Mouse (Mus musculus) heart, adult 11 months (tissue): ENCODE data around the gene Lig3.
"Not testable (repeated sequence)": the region's sequence is repeated elsewhere in the genome, so short reads cannot be mapped to it uniquely, and the experiment has no call there.

Source experiments
- DNase-seq: peaks from one replicate; pipeline ENCODE4 v3.0.0; 2022

The Lig3 gene

DNA sequence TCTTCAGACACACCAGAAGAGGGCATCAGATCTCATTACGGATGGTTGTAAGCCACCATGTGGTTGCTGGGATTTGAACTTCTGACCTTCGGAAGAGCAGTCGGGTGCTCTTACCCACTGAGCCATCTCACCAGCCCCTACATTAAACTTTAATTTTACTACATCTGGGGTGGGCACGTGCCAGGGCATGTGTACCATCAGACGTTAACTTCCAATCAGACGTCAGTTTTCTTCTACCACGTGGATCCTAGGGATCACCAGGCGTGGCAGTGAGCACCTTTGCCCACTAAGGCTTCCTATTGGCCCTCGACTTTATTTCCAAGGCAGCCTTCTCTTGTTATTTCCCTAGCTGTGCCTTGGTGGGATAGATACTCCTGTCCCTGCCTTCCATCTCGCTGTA lies 51.5 kb downstream of the Lig3 start:
- DNase-seq = not testable (repeated sequence)

DNA sequence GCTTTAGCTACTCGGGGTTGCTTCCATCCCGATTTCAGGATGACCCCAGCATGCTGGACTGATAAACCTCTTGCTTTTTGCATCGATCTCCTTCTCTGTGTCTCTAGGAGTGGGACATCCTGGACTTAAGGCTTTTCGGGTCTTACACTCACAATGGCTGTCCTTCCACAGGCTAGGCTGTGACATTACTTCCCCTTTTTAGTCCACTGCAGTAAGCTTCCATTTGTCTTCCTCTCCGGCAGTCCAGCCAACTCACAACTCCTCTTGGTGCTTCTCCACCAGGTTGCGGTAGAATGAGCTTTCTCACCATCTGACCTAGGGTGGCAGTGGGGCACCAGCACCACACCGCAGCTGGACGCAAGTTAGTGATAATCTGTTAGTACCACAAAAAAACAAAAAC lies 53.0 kb downstream of the Lig3 start:
- no peak for DNase-seq

DNA sequence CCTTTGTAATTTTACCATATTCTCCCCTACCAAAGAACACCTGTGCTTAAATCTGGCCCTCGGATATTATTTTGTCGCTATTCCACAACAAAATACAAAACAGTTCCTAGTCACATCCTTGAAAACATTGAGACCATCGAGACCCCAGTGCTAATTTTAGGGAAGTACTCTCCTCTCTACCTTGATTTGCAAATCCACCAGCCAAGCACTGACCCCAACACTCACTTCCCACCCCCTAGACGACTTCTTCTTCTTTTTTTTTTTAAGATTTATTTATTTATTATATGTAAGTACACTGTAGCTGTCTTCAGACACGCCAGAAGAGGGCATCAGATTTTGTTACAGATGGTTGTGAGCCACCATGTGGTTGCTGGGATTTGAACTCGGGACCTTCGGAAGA lies 53.5 kb downstream of the Lig3 start:
- DNase-seq = not testable (repeated sequence)

DNA sequence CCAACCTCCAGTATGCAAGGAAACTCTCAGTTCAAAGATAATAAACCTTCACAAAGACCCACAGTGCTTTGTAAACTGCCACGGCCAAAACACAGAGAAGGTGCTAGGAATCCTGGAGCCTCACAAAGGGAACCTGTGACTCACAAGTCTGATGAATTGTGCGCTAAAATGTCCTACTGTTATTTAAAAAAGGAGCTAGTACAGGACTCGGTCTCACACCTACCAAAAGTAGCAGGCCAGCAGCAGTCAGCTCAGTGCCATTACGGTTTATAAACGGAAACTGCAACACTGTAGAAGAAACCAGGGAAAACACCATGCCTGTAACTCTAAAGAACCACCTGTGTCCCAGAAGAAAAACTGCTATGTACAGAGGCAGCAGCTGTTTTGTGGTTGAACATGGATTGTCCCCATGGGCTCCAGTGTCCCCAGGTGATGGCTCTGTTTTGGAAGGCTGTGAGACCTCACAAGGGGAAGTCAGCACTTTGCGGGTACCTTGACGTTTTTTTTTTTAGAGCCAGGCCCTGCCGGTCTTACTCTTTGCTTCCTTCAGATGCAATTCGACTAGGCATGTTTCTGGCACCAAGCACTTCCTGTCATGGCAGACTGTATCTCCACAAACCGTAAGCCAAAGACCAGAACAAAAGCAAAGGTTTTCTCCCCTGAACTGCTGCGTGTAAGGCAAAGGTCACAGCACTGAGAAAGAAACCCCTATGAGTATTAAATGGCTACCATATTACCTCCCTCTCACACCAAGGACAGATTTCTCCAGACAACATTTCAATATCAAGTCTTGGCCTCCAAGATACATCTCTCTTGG lies 54.9 kb downstream of the Lig3 start:
- no peak for DNase-seq

DNA sequence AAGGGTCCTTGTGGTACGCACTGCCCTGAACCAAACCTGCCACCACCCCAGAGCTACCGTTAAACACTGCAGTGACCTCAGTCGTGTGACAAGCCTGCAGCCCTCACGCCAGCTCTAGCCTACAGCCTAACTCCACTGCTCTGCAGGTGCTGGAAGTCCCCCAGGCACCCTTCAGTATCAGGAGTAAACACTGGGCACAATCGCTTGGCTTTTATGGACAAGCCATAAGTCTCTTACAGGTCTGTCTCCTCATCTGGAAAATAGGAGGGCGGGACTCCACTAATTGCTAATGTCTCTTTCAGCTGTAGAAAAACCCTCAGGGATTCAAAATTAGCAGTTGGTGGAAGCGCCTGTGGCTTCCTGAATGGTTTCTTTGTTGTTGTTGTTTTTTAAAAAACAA lies 56.3 kb downstream of the Lig3 start:
- peak; percentile 95 for DNase-seq

DNA sequence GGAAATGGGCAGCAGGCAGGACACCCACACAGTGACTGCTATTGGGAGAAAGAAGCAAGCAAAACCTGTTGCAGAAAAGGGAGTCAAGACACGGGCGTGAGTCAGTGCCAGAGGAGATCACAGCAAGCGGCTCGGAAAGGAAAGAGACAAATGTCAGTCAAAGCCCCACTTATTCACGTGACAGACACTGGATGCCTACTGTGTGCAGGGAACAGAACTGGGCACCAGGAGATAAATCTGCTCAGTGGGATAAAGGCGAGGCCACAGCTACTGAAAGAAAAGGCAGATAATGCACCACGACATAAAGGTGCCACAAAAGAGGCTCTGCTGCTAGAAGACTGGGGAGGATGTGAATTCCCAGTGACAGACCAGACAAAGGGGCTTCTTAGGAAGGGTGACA lies 56.9 kb downstream of the Lig3 start:
- DNase-seq = no peak

DNA sequence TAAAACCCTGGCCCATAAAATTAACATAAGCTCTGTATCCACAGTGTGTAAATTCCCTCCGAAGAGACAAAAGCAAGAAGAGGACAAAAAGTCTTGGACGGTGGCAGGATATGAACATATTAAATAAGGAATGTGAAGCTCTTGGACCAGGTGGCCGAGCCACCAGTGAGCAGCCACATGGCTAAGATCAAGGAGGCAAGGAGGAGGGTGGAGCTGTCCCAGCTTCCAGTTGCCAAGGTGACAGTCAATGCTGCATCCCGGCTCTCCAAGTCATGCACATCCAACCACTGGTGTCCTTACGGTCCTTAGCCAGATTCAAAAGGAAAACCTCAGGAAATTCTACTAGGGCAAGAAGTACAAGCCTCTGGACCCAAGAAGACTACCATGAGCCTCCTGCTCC lies 57.6 kb downstream of the Lig3 start:
- DNase-seq = peak; percentile 90

DNA sequence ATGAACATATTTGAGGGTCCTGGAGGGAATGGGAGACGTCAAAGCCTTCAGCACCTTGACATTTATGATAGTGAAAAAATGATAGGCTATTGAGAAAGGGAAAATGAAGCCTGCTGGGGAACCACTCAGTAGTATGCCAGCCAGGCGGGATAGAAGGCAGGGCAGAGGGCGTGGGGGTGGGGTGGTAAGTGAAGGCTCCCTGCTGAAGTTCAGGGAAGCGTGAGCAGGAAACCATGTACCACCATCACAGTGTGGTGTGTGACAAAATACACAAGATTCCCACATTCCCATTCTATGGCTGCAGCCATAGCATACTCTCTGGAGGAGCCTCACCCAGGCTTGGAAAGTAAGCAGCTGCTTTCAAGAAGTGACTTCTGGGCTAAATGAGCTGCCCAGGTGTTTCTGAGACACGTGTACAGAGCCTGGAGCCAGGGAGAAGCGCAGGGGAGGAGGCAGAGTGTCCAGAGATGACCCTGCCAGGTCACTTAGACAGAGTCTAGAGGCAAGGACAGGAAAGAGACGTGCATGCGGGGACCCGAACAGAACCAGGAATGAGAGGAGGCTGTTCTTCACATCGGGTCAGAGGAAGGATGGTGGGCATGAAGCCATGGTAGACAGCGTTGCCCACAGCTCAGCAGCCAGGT lies 64.0 kb downstream of the Lig3 start:
- no peak for DNase-seq

DNA sequence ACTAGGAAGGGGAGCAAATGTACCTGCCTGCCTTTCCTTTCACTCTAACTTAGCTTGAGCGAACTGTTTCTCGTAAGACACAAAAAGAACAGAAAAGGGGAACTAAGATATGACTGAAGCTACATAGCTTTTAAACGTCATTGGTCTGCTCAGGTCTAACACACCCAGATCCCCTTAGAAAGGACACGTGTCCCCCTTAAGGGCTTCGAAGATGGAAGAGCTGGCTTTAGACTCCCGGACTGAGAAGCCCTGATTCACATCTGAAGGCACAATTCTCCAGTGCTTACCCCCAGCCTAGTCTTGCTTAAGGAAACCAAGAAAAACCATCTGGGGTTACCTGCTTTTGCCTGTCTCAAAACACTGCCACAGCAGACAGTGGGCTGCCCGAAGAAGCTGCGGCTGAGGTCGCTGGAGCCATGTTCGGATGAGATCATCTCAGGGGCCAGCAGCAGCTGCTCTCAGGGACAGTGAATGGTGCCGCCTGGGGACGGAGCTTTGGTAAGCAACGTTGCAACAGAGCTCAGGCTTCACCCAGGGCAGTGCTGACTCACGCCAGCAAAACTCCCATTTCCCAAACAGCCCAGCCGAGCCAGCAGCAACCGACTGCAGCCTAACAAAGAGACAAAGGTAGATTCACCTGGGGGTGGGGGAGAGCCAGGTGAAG lies 64.6 kb downstream of the Lig3 start:
- DNase-seq = peak; percentile 98

DNA sequence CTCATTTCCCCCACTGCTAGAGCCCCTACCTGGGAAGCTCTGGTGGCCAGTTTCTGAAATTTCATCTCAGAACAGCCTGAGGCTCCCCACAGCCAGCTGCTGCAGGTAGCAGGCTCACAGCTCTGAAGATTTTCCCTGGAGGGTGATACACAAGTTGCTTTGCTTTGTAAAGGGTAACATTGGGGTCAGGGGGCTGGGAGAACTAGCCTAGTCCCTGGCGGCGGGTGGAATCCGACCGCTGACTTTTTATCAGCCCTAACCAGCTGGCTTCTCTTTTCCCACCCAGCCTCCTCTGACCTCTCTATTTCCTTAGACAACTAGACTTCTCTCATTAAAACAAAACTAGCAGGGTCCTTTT lies 65.2 kb downstream of the Lig3 start:
- no peak for DNase-seq

DNA sequence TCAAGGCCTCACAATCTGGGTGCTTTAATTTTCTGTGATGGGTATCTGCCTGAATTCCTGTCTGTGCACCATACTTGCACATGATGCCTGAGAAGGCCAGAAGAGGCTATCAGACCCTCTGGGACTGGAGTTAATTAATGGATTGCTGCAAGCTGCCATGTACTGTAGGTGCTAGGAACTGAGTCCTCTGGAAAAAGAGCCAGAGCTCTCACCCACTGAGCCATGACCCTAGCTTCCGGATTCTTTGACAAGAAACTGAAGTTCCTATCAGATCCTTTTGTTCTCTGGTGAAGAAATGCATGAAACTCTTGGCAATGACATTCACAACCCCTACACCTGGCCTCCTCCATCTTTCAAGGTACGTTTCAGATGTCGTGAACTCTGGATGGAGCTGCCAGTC lies 66.0 kb downstream of the Lig3 start:
- no peak for DNase-seq

DNA sequence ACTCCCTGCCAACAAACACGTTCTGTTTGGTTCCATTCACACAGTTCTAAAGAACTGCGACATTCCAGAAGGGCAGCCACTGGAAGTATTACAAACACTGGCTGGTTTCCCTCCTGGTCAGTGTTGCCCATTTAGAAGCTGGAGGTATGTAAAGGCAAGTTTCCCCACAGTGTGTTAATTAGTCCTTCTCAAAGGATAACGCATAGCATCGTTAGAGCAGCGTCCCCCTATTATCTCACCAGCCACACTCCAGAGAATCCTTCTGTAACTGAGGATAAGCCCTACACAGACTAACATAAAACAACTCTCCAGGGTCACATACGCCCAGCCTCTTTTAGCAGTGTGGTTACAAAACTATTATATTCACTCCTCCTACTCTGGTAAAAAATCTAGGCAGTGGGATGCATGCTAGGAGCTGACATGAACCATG lies 66.7 kb downstream of the Lig3 start:
- DNase-seq = no peak

DNA sequence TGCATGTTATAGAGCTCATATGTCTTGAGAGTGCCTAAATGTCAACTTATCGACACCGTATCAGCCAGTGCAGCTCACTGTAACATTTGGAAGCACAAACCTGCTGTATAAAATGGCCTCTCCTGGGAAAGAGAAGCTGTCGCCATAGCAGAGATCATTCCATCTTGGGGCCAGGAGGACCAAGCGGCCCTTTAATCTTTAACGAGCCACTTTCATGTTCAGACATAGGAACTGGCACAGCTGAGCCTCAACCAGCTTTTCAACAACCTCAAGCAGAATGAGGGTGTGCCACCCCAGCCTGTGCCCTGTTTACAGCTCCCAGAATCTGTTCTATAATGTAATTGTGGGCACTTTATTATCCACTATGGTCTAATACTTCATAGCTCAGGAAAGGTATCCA lies 69.4 kb downstream of the Lig3 start:
- DNase-seq = no peak

DNA sequence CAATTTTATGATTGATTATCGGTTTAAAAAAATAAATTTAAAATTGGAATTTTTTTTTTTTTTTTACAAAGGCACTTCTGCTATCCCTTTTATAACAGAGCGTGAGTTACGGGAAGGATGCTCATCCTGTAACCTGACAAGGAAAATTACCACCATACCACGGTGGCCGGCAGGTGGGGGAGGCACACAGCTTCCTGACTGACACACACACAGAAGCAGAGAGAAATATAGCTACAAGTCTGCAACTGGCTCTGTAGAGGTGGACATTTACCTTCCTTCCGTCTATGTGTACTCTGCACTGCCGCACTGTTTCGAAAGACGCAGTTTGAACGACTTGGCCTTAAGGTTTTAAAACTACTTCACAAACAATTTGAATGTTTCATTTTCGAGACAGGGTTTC lies 71.2 kb downstream of the Lig3 start:
- no peak for DNase-seq

DNA sequence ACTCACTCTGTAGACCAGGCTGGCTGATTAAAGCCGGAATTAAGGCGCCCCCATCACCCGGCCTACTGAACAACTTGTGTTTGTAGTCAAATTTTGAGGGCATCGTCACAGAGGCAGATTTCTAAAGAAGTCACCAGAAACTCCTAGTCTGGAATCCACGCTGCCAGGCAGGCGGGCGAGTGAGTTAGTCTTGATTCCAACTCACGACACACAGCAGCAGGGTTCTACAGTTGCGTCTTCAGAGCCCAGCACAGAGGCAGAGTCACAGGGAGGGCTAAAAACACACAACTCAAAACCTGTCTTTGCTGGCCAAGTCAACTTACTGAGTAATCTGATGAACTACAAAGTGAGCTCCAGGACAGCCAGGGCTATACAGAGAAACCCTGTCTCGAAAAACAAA lies 71.6 kb downstream of the Lig3 start:
- DNase-seq = no peak

DNA sequence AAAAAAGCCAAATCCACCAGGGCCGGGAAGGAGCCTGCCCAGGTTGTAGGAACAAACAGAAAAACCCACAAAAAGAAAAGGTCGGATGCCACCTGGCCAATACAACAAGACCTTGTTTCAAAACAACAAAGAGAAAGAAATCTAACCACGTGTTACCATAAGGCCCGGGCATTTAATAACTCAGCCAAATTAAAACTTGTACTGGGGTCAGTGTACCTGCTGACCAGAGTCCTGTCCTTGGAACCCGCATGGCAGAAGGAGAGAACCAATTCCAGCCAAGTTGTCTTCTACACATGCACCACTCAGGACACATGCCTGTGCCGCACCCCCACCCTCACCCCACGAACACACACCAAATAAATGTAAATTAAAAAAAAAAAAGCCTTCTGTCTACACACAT lies 72.0 kb downstream of the Lig3 start:
- DNase-seq = no peak
